Mouse (Mus musculus): Measurements from ENCODE around the gene Iqcf3.
"Not testable (repeated sequence)": the region's sequence is repeated elsewhere in the genome, so short reads cannot be mapped to it uniquely, and the experiment has no call there.

Gene Iqcf3

DNA sequence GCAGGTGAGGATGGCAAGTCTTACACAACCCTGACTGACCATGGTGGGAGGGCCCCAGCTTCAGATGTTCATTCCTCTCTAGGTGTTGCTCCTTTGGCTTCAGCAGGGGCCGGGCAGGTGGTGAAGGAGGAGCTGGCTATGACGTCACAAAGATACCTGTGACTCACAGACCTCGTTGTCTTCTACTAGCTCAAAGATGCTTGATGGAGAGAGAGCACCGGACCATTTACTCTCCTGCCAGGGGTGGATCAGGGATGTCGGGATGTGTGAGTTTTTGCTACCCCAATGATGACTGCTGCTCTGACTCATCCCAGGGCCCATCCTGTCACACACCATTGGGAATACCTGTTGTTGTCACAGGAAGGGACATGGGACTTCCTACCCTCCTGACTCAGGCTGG lies at the start of gene Iqcf3:
Gene Iqcf3, minus strand, starts transcription at position 101 of the 400 bp plus-strand sequence.
- DNase-seq (ENCODE audit: low read depth, low spot score): no peak
- no peaks in the 10 kb centered on the region for H3K27me3 ChIP-seq (ENCODE audit: control insufficient read depth, insufficient read depth, low read length, poor library complexity, severe bottlenecking)

DNA sequence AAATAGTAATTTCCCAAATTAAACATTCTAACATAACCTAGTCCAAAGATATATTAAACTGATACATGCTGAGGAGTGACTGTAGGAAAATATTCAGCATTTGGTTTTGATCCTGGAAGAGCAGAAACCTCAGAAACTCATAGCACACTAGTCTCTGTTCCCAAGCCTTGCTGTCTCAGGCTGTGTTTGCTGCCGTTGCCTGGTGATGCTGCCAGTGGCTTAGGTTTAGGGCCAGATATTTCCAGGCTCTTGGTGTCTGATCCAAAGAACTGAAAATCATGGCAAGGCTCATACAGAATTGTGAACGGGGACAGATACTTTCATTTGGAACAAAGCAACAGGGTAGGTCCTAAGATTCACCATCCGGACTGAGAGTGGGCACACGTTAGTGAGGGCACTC lies 49.3 kb upstream of the Iqcf3 start:
- no peaks in the 10 kb centered on the region for H3K36me3 ChIP-seq (ENCODE audit: control insufficient read depth, insufficient read depth, low read length, poor library complexity, severe bottlenecking)
- no peak for DNase-seq (ENCODE audit: low read depth, low spot score)

More for the DNA sequence above, at the start of gene Iqcf3:
- no peaks in the 10 kb centered on the region for H3K36me3 ChIP-seq (ENCODE audit: control insufficient read depth, insufficient read depth, low read length, poor library complexity, severe bottlenecking)

DNA sequence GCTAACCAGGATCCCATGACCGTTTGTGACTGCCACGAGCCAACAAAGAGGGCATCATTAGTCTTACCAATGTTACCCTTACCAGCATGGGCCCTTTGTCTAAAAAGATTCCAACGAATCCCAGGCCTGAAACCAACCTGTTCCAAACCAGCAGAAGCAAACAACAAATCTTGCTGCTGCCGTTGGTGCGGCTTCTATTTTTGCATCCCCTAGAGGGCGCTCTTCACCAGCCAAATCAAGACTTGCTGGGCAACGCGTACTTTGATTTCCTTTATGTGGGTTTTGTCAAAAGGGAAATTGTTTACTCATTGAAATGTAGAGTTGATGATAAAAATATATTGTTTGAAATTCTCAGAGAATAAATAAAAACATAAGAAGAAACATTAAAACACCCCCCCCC lies 39.1 kb upstream of the Iqcf3 start:
- DNase-seq (ENCODE audit: low read depth, low spot score): peak; percentile 48
- no peaks in the 10 kb centered on the region for H3K36me3 ChIP-seq (ENCODE audit: control insufficient read depth, insufficient read depth, low read length, poor library complexity, severe bottlenecking)
- no peaks in the 10 kb centered on the region for H3K27me3 ChIP-seq (ENCODE audit: control insufficient read depth, insufficient read depth, low read length, poor library complexity, severe bottlenecking)

More for the DNA sequence above, 49.3 kb upstream of the Iqcf3 start:
- H3K27me3 ChIP-seq (ENCODE audit: control insufficient read depth, insufficient read depth, low read length, poor library complexity, severe bottlenecking): no peaks in the 10 kb centered on the region

DNA sequence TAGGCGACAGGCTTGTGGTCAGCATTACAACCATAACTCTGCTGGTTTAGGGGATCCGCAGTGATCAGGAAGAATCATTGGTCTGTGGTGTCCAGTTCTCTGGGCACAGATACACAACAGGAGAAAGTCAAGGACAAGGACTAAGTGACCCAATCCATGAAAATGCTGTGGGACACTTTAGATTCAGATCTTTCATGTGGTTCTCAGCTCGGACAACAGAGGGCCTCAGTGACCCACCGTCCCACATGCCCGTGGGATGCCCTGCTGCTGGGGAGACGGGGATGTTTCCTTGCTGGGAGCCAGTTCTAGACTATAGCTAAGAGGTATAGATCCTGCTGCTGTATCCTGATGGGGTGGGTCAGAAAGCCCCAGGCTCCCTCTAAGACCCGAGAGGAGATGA lies 37.0 kb upstream of the Iqcf3 start:
- Histone ChIP-seq H3K36me3 (ENCODE audit: control insufficient read depth, insufficient read depth, low read length, poor library complexity, severe bottlenecking) (no peaks in the 10 kb centered on the region), H3K27me3 (ENCODE audit: control insufficient read depth, insufficient read depth, low read length, poor library complexity, severe bottlenecking) (no peaks in the 10 kb centered on the region)
- DNase-seq (ENCODE audit: low read depth, low spot score): no peak

DNA sequence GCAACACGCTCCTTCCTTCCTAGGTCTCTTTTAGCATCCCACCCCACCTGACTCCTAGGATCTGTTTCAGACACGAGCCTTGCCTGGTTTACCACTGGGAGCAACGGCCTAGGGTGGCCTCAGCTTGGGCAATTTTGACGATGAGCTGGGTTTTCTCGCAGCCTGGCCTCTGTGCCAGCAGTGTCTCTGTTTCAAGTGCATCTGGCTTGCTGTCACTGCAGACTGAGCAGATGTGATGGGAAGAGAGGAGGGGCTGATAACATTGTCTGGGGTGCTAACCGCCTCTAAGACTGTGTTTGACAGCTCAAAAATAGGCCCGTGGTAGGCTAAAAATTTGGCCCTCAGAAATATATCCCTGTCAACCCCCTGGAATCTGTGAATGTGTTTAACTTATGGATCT lies 34.4 kb upstream of the Iqcf3 start:
- Histone ChIP-seq H3K36me3 (ENCODE audit: control insufficient read depth, insufficient read depth, low read length, poor library complexity, severe bottlenecking) (no peaks in the 10 kb centered on the region), H3K27me3 (ENCODE audit: control insufficient read depth, insufficient read depth, low read length, poor library complexity, severe bottlenecking) (no peaks in the 10 kb centered on the region)
- no peak for DNase-seq (ENCODE audit: low read depth, low spot score)

DNA sequence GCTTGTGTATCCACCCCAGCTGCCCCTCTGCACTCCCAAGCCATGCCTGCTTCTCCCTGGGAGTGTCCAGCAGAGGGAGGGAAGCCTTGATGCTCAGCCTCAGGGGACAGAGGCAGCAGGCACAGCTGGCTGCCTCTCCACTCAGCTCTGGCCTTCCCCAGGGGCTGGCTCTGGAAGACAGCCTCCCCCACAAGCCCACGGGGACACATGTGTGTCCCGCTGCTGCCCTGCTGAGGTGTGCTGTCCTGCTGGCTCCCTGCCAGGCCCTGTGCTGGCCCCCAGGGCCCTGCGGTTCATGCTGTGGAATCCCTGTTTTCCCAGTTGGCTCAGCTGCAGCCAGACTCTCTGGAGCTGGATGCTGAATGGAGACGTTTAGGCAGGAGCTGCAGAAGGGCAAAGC lies 34.0 kb upstream of the Iqcf3 start:
- H3K36me3 ChIP-seq (ENCODE audit: control insufficient read depth, insufficient read depth, low read length, poor library complexity, severe bottlenecking): not testable (repeated sequence)

DNA sequence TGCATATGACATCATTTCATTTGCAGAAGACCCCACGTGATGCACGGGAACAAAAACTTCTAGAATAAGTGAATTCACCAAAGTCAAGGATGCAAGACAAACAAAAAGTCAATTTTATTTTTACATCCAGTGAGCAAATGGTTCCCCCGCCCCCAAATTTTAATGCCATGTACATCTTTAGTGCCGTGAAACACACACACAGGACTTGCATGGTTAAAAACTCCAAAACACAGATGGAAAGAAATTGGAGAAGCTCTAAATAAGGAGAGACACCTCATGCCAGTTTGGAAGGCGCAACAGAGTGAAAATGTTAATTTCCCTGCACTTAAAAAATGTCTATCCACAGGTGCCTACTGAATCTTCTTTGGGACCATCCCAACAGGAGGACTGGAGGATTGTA lies 30.7 kb upstream of the Iqcf3 start:
- no peak for DNase-seq (ENCODE audit: low read depth, low spot score)
- Histone ChIP-seq H3K36me3 (ENCODE audit: control insufficient read depth, insufficient read depth, low read length, poor library complexity, severe bottlenecking) (no peaks in the 10 kb centered on the region), H3K27me3 (ENCODE audit: control insufficient read depth, insufficient read depth, low read length, poor library complexity, severe bottlenecking) (no peaks in the 10 kb centered on the region)

More for the DNA sequence above, 34.0 kb upstream of the Iqcf3 start:
- not testable (repeated sequence) for DNase-seq (ENCODE audit: low read depth, low spot score); H3K27me3 ChIP-seq (ENCODE audit: control insufficient read depth, insufficient read depth, low read length, poor library complexity, severe bottlenecking)

DNA sequence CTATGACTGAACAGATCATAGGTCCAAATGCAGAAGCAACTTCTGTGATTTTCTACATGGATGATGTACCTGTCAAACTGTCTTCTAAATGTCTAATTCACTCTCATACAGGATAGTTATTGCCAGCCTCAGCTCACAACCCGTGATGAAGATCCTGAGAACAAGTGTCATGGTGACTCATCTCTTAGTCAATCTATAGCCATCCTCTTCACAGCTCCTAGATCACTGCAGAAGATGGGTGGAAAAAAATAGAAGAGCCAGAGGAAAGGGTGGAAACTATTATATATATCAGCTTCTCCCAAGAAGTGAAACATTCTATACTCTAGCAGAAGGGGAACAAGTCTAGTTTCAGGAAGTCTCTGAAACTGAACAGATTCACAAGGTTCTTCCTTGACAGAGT lies 21.1 kb upstream of the Iqcf3 start:
- Histone ChIP-seq H3K27me3 (ENCODE audit: control insufficient read depth, insufficient read depth, low read length, poor library complexity, severe bottlenecking) (no peaks in the 10 kb centered on the region), H3K36me3 (ENCODE audit: control insufficient read depth, insufficient read depth, low read length, poor library complexity, severe bottlenecking) (no peaks in the 10 kb centered on the region)
- DNase-seq (ENCODE audit: low read depth, low spot score): no peak

DNA sequence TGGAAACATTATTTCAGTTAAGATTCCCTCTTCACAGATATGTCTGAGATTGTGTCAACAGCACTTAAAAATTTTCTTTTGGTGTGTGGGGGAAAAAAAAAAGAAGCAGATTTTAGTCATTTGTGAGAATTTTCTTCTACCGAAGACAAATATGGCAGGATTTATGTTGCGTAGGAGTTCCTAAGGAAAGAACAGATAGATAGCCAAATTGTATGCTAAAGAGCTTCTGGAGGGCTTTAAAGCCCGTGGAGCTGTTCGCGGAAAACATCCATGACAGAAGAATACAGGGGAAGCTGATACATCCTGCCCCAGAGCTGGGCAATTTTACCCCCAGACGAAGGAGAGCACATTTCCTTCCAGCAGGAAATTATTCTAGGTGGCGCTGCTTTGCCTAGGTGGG lies 18.6 kb upstream of the Iqcf3 start:
- H3K27me3 ChIP-seq (ENCODE audit: control insufficient read depth, insufficient read depth, low read length, poor library complexity, severe bottlenecking): no peaks in the 10 kb centered on the region
- no peaks in the 10 kb centered on the region for H3K36me3 ChIP-seq (ENCODE audit: control insufficient read depth, insufficient read depth, low read length, poor library complexity, severe bottlenecking)
- no peak for DNase-seq (ENCODE audit: low read depth, low spot score)

DNA sequence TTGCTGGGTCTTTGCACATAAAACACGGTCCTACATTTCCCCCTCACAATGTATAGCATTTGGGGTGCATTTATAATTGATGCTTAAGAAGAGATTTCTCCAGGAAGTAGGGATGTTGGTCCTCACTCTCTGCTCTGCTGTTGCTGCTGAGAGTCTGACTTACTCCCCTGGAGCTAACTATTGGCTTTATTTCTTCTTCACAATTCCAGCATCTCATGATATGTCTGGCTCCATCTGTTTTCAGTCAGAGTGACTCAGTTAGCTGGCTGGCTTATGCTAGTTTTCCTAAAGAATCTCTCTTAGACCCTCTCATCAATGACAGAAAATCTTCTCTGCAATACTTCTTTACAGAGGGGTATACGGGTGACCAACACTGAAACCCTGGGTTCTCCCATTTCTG lies 14.7 kb upstream of the Iqcf3 start:
- H3K36me3 ChIP-seq (ENCODE audit: control insufficient read depth, insufficient read depth, low read length, poor library complexity, severe bottlenecking): no peaks in the 10 kb centered on the region
- no peak for DNase-seq (ENCODE audit: low read depth, low spot score)
- H3K27me3 ChIP-seq (ENCODE audit: control insufficient read depth, insufficient read depth, low read length, poor library complexity, severe bottlenecking): no peaks in the 10 kb centered on the region

DNA sequence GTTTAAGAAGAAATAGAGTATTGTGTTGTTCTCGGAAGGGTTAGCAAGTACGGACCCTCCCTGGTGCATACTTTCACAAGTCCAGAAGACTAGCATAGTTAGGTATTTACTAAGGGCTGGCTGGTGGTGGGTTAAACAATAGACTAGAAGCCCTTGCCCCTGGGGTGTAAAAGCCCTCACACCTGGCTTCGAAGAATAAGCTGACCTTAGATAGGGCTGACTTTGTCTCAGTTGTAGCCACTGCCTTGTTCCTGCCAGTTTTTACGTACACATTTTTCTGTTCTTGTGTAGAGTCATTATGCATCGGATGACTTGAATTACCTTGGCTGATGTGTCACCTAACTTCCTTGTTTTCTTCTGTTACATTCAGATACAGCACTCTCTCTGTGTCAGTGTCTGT lies 11.9 kb upstream of the Iqcf3 start:
- H3K36me3 ChIP-seq (ENCODE audit: control insufficient read depth, insufficient read depth, low read length, poor library complexity, severe bottlenecking): no peaks in the 10 kb centered on the region
- no peak for DNase-seq (ENCODE audit: low read depth, low spot score)
- no peaks in the 10 kb centered on the region for H3K27me3 ChIP-seq (ENCODE audit: control insufficient read depth, insufficient read depth, low read length, poor library complexity, severe bottlenecking)

DNA sequence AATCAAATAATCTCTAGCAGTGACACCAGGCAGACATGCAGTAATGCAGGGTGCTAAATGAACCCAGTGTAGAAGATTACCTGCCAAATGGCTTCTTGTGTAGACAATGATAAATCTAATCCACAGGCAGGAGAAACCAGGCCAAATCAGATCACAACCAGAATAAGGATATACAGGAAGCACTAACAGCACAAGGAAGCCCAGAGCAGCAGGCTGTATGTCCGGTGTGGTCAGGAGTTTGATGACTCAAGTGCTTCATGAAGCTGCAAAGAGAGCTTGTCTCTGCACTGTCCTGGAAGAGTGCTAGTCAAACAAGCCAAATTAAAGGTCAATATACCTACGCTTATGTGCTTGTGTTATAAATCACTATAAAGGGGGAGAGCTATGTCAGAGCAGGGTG lies 10.8 kb upstream of the Iqcf3 start:
- no peaks in the 10 kb centered on the region for H3K27me3 ChIP-seq (ENCODE audit: control insufficient read depth, insufficient read depth, low read length, poor library complexity, severe bottlenecking)
- H3K36me3 ChIP-seq (ENCODE audit: control insufficient read depth, insufficient read depth, low read length, poor library complexity, severe bottlenecking): no peaks in the 10 kb centered on the region
- DNase-seq (ENCODE audit: low read depth, low spot score): no peak

DNA sequence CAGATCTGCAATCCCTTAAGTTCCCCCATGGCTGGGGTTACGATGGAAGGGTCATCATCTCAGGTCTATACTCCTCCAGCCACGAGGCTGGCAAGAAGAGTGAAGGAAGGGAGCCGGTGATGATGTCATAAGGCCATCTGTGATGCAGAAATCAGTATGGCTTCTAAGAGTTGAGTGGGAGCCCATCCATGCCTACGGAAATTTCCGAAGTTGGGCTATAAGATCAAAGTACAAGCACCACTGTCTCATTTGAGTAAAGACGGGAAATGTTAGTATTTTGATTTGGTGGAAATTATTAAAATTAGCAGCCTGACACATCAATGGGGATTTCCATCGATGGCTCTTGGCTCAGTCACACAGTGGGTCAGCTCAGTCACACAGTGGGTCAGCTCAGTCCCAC lies 9.5 kb upstream of the Iqcf3 start, which contains the start of gene Iqcf4:
Gene Iqcf4, minus strand, starts transcription at position 101 of the 400 bp plus-strand sequence.
- DNase-seq (ENCODE audit: low read depth, low spot score): no peak
- no peaks in the 10 kb centered on the region for H3K27me3 ChIP-seq (ENCODE audit: control insufficient read depth, insufficient read depth, low read length, poor library complexity, severe bottlenecking)
- no peaks in the 10 kb centered on the region for H3K36me3 ChIP-seq (ENCODE audit: control insufficient read depth, insufficient read depth, low read length, poor library complexity, severe bottlenecking)

DNA sequence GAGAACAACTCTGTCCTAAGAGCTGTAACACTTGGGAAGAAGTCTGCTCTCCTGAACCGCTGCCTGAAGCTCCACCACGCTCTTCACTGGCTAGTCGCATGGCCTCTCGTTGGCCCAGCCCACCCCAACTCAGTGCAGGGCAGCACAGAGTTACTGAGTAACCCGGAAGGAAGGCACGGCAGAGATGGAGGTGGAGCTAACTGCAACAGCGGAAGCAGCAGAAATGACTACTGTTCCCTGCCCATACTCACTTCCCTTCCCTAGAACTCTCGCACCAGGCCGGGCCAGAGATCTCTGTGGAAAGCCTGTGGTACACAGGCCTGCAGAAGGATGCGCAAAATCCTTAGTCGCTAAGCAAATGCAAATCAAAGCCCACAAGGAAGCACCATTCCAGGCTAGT lies 5.0 kb upstream of the Iqcf3 start:
- peak; percentile 1 for DNase-seq (ENCODE audit: low read depth, low spot score)
- H3K27me3 ChIP-seq (ENCODE audit: control insufficient read depth, insufficient read depth, low read length, poor library complexity, severe bottlenecking): no peaks in the 10 kb centered on the region
- H3K36me3 ChIP-seq (ENCODE audit: control insufficient read depth, insufficient read depth, low read length, poor library complexity, severe bottlenecking): no peaks in the 10 kb centered on the region

DNA sequence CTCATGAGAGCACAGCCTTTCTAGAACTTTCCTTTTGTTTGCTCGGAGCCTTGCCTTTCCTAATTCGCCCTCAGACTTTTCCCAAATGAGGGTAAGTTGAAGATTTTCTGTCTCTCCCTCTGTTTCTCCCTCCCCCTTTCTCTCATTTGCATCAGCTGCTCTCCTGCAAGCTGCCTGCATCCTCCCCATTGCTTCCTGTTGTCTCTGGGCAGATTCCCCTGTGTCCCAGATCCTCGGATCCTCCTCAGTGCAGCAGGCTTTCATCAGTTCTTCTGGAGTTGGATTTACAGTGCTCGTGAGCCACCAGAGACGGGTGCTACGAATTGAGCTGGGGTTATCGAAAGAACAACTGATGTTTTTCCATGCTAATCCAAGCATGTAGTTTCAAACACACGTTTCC lies 2.6 kb upstream of the Iqcf3 start:
- no peak for DNase-seq (ENCODE audit: low read depth, low spot score)
- no peaks in the 10 kb centered on the region for H3K27me3 ChIP-seq (ENCODE audit: control insufficient read depth, insufficient read depth, low read length, poor library complexity, severe bottlenecking)
- H3K36me3 ChIP-seq (ENCODE audit: control insufficient read depth, insufficient read depth, low read length, poor library complexity, severe bottlenecking): no peaks in the 10 kb centered on the region

DNA sequence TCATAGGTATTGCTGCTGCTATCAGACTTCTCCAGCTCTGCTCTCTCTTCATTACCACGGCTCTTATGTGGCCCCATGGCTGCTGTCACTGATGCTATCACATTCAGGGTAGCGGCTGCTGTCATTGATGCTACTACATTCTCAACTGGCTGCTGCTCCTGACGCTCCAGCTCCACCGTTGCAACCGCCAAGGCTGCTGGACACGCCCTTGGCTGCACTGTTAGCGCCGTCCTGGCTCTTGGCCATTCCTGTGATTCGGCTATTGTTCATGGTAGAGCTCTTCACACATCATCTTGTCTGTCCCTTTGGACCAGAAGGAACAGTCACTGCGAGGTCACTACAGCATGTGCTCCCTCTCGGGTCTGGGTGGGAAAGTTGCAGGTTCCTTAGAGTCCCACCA lies 860 bp upstream of the Iqcf3 start:
- H3K27me3 ChIP-seq (ENCODE audit: control insufficient read depth, insufficient read depth, low read length, poor library complexity, severe bottlenecking): no peaks in the 10 kb centered on the region
- no peak for DNase-seq (ENCODE audit: low read depth, low spot score)
- H3K36me3 ChIP-seq (ENCODE audit: control insufficient read depth, insufficient read depth, low read length, poor library complexity, severe bottlenecking): no peaks in the 10 kb centered on the region

Data from splenic B cell, adult 2 months (primary cell).